Mouse (Mus musculus) v-Abl transformed pro-B cells (cell line): ENCODE measurements around the gene Gm5615.

Experiments
- in situ Hi-C, 2 experiments: fragments of 400-800 bp; cut with MboI; formaldehyde crosslinking; loops; one replicate each; pipeline ENCODE4 v1.15.1; 2025; ENCODE audit not compliant: unreplicated experiment in 2 of 2

The Gm5615 gene

DNA sequence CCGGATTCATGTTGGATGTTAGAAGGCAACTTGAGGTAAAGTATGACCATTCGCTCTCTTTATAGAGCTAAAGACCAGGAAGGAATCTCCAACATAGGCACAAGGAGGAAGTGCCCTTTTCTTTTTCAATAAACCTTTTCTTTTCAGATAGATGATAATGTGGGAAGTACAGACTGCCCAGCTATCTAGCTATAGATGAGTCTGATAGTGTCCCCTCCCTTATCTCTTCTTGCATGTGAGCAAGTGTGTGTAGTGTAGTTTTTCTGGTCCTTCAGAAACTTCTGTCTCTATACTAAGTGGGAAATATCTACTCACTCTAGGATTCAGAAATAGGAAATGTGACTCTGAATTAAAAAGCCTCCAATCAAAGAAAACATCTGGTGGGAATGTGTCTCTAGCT, at the start of gene Gm5615:
Gm5615 (minus strand) TSS at position 101 of the 400 bp plus-strand sequence.
- in situ Hi-C loops: no loop called here

GRCm38 (mm10) chr9:36582535-36582934, 40.8 kb upstream of the Gm5615 start, which contains the start of gene Gm17689:
Gm17689 (minus strand) TSS chr9:36582635.
- in situ Hi-C loops: no loop called here

DNA sequence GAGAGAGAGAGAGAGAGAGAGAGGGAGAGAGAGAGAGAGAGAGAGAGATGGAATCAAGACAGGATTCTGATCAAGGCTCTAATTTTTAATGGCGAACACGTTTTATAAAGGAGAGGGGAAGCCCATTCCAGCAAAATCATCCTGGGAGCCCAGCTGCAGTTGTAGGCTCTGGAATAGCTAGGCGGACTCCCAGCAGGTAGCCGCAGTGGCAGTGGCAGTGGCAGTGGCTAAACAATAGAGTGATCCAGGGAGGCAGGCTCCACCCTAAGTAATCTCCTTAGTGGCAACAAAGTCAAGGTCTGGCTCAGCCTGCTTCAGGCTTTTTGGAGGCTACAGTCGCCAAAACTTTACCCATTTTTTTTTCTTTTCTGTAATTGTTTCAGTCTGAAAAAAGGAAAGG, 37.6 kb downstream of the Gm5615 start:
- in situ Hi-C loops: no loop called here

- in situ Hi-C loops: no loop called here
Measured at GRCm38 (mm10) chr9:36495824-36496223, 45.9 kb downstream of the Gm5615 start.

DNA sequence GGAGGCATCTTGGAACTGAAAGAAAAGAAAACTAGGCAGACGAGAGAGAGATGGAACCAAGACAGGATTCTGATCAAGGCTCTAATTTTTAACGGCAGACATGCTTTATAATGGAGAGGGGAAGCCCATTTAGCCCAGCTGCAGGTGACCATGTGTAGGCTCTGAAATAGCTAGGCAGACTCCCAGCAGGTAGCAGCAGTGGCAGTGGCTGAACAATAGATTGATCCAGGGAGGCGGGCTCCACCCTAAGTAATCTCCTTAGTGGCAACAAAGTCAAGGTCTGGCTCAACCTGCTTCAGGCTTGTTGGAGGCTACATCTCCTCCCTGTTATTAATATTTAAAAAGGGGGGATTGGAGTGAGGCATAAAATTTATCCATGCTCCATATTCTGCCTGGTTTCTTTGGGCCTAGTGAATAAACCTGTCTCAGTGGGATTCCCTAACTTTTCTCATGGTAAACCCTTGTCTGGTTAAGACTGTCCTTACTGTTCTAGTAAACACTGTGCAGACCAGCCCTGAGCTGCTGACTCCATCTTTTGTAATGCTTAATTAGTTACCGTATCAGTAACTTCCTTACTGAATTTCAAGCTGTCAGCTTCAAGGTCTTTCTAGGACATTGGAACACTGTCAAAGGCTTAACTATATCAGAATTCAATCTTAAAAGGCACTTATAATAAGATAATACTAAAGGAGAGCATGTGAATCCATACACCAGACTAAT, 47.1 kb downstream of the Gm5615 start:
- in situ Hi-C loops: no loop called here
